ENCODE assay signal across 21 mouse cellular contexts in genomic region chr12:58654530-58655056, GRCm38 (mm10).
DNase-seq lines count a peak whose midpoint lies in the region; TF ChIP-seq lines count a peak whose summit lies in the region.
"Had no signal": no experiment of that assay in that cellular context is flagged by ENCODE, and none has a peak within 500 bp of the region (broad histone marks: within the 10 kb centered on the region; RNA-seq: fewer than 3 reads in every experiment).

No protein-coding gene starts in this region.

- no peak for TF ChIP-seq CTCF in left cerebral cortex, adult 2 months (IDR thresholded peaks at IDR 0.05)
- TF ChIP-seq CTCF in cortical plate, adult 2 months (IDR thresholded peaks at IDR 0.05; ENCODE audit: extremely low read depth, insufficient read depth, low read length) = no peak

- intact Hi-C loops in left cerebral cortex, adult 2 months (cut with DNase I) = loop anchor here (5.0 to 10.0 kb wide), 2 partner anchors 148 to 210 kb away; no protein-coding TSS in a partner anchor
- intact Hi-C loops in left cerebral cortex, postnatal 4 days (cut with DNase I) = no loop called here

- DNase-seq in frontal cortex, adult 2 months (ENCODE audit: extremely low spot score in 1 of 2, low spot score in 1 of 2) = peak; percentile 21 to 57
- no peak for DNase-seq in frontal cortex, postnatal 10 days (ENCODE audit: low spot score in 2 of 2)
- no peak for DNase-seq in left cerebral cortex, adult 2 months (ENCODE audit: extremely low spot score in 1 of 2, low spot score in 2 of 2)
- DNase-seq in left cerebral cortex, postnatal 4 days = no peak
- peak; percentile 77 for DNase-seq in brain, adult 2 months (ENCODE audit: low read depth, low spot score)
- no peak for DNase-seq in testis, postnatal 14 days (ENCODE audit: low spot score)
- DNase-seq: adrenal gland, postnatal 36 days; B cell, adult 2 months; cerebellum, adult 18-20 months; cerebellum, postnatal 14 days; gastrocnemius, postnatal 14 days; heart, adult 11 months; kidney, postnatal 36 days; lung, postnatal 4 days; spleen, adult 18-20 months; thymus, postnatal 14 days had no signal

- peak overlapping the region; percentile 82 for H3K27ac ChIP-seq in left cerebral cortex, adult 2 months
- peak overlapping the region; percentile 86; the same call in 1 of the 2 replicates for H3K27ac ChIP-seq in cortical plate, adult 2 months (ENCODE audit: insufficient read depth, low read length)
- H3K27ac ChIP-seq: embryonic facial prominence, embryonic 12.5 days; forebrain, embryonic 15.5 days; kidney, embryonic 15.5 days; neural tube, embryonic 15.5 days had no signal

- TF ChIP-seq POLR2A in cortical plate, adult 2 months (IDR thresholded peaks at IDR 0.05; ENCODE audit: extremely low read depth, insufficient read depth, low read length) = no peak

- H3K4me1 ChIP-seq in cortical plate, adult 2 months (ENCODE audit: control insufficient read depth, insufficient read depth, low read length) = peaks cover 3% of the 10 kb centered on the region; the same call in 1 of the 2 replicates
- H3K4me1 ChIP-seq: embryonic facial prominence, embryonic 12.5 days; kidney, embryonic 15.5 days had no signal

- H3K4me3 ChIP-seq in left cerebral cortex, adult 2 months = no peak overlapping the region
- no peak overlapping the region for H3K4me3 ChIP-seq in cortical plate, adult 2 months (ENCODE audit: insufficient read depth, low read length)
- H3K4me3 ChIP-seq: embryonic facial prominence, embryonic 12.5 days; forebrain, embryonic 15.5 days; kidney, embryonic 15.5 days; neural tube, embryonic 15.5 days had no signal

Comparison
In these comparisons a context has a peak if more than half of its experiments do, and no peak if none do; other contexts are left out.
1. DNase-seq: peak in frontal cortex, adult 2 months (2 of 2) and brain, adult 2 months (single experiment); none in frontal cortex, postnatal 10 days (0 of 2), left cerebral cortex, adult 2 months (0 of 2), left cerebral cortex, postnatal 4 days (single experiment) and testis, postnatal 14 days (single experiment).